Mouse (Mus musculus): Measurements from ENCODE around the gene Ccr7. TPM values are rescaled to one million over a fixed set of nuclear protein-coding genes. Genes with fewer than 3 reads are reported as not detected.

Ccr7 gene
- 0.08 and 0.09 TPM in 2 replicates for polyA plus RNA-seq (2012; rRNA removed)

DNA sequence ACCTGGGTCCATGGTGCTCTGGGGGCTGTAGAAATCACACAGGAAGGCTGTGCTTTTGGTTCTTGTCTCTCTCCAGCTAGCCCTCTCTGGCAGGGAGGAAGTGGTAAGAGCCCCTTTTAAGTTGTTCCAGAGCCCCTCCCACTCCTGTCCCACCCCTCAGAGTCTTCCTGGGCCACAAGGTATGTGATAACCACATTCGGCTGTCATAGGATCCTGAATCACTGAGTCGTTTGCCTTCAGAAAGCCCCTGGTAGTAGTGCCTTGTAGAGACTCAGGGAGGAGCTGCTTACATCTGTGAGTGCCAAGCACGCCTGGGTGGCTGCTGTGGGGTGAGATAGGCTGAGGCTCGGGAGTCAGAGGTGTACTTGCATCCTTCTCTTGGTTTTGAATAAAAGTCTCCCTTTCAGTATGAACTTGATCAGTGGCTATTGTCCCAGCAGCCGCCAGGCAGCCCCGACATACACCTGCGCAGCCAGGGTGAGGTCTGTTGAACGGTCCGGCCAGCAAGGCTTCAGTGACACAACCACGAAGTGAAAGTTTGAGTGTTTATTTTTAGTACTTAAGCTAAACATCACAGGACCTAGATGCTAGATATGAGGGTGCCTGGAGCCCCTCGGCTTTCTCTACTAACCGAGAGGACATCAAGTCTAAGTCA is at the start of gene Ccr7:
Ccr7 (minus strand) TSS at position 91 of the 655 bp plus-strand sequence.

Other genes with a start within 250 kb of the Ccr7 start
- gene Cdc6, start 247.3 kb downstream of the Ccr7 start, polyA plus RNA-seq (2012; rRNA removed): 30.9 and 33.0 TPM in 2 replicates
- gene Rara, start 227.3 kb downstream of the Ccr7 start, polyA plus RNA-seq (2012; rRNA removed): 1.6 and 2.1 TPM in 2 replicates
- gene Gjd3, start 172.1 kb downstream of the Ccr7 start, polyA plus RNA-seq (2012; rRNA removed): 0.07 TPM in 1 of 2 replicates, not detected in the other
- gene Top2a, start 130.9 kb downstream of the Ccr7 start, polyA plus RNA-seq (2012; rRNA removed): 109 and 124 TPM in 2 replicates
- 66.2 and 73.8 TPM in 2 replicates for gene Igfbp4, start 113.8 kb downstream of the Ccr7 start, polyA plus RNA-seq (2012; rRNA removed)
- 0.12 and 0.13 TPM in 2 replicates for gene Tns4, start 65.8 kb downstream of the Ccr7 start, polyA plus RNA-seq (2012; rRNA removed)
- gene Smarce1, start 75.9 kb upstream of the Ccr7 start, polyA plus RNA-seq (2012; rRNA removed): 68.7 and 109 TPM in 2 replicates
- 0.03 TPM in 2 replicates for gene Krt222, start 89.0 kb upstream of the Ccr7 start, polyA plus RNA-seq (2012; rRNA removed)
- not detected in 2 replicates for gene Krt24, start 130.2 kb upstream of the Ccr7 start, polyA plus RNA-seq (2012; rRNA removed)
- gene Krt25, start 167.9 kb upstream of the Ccr7 start, polyA plus RNA-seq (2012; rRNA removed): 0.01 TPM in 1 of 2 replicates, not detected in the other
- gene Krt26, start 182.9 kb upstream of the Ccr7 start, polyA plus RNA-seq (2012; rRNA removed): not detected in 2 replicates
- not detected in 2 replicates for gene Krt27, start 196.0 kb upstream of the Ccr7 start, polyA plus RNA-seq (2012; rRNA removed)
- gene Krt28, start 219.8 kb upstream of the Ccr7 start, polyA plus RNA-seq (2012; rRNA removed): 0.06 TPM in 1 of 2 replicates, not detected in the other
- 1.2 and 1.3 TPM in 2 replicates for gene Krt10, start 234.3 kb upstream of the Ccr7 start, polyA plus RNA-seq (2012; rRNA removed)

Measured in liver, embryonic 14 days (tissue).